Comparison of ENCODE assay signal across 14 mouse cellular contexts in the genomic region with DNA sequence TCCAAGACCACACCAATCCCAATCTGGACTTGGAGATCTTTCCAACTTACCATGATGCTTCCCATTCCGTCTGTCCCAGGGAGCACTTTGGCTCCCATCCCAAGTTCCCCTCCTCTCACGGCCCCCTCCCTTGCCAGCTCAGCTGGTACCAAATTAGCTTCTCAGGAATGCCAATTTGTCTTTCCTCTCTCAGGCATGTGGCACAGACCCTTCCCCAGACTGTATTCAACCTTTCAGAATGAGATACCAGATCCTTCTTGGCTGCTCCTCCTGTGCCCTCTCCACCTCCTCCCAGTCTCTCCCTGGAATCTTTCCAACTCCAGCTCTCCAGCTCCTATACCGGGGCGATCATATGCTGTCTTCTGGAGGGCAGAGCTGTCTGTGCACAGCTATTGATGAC.
DNase-seq lines count a peak whose midpoint lies in the region; ATAC-seq and TF ChIP-seq lines count a peak whose summit lies in the region.
"Had no signal": no experiment of that assay in that cellular context is flagged by ENCODE, and none has a peak within 500 bp of the region (broad histone marks: within the 10 kb centered on the region; RNA-seq: fewer than 3 reads in every experiment).

No protein-coding gene starts in this region.

- no peaks in the 10 kb centered on the region for H3K9me3 ChIP-seq in heart, embryonic 15.5 days (replicated peaks)
- no peaks in the 10 kb centered on the region for H3K9me3 ChIP-seq in midbrain, postnatal 0 days (ENCODE audit: low read length)
- no peaks in the 10 kb centered on the region for H3K9me3 ChIP-seq in midbrain, embryonic 15.5 days
- H3K9me3 ChIP-seq in hindbrain, postnatal 0 days (ENCODE audit: low read length) = no peaks in the 10 kb centered on the region
- H3K9me3 ChIP-seq: midbrain, embryonic 13.5 days; stomach, embryonic 15.5 days had no signal

- TF ChIP-seq POLR2A in cerebellum, adult 2 months (IDR thresholded peaks at IDR 0.05; ENCODE audit: borderline replicate concordance, insufficient read depth, low read length) = no peak

- no peaks in the 10 kb centered on the region for H3K36me3 ChIP-seq in heart, embryonic 15.5 days
- no peaks in the 10 kb centered on the region for H3K36me3 ChIP-seq in midbrain, postnatal 0 days (ENCODE audit: insufficient read depth, low read length)
- H3K36me3 ChIP-seq in midbrain, embryonic 15.5 days (replicated peaks) = no peaks in the 10 kb centered on the region
- H3K36me3 ChIP-seq in hindbrain, postnatal 0 days (ENCODE audit: insufficient read depth, low read length) = no peaks in the 10 kb centered on the region
- H3K36me3 ChIP-seq: midbrain, embryonic 13.5 days; stomach, embryonic 15.5 days had no signal

- 19% methylated on average over 4 of the region's 4 CpGs for WGBS in heart, embryonic 15.5 days
- 55% methylated on average over 4 of the region's 4 CpGs for WGBS in midbrain, postnatal 0 days
- 57% methylated on average over 4 of the region's 4 CpGs for WGBS in midbrain, embryonic 15.5 days
- 5% methylated on average over 4 of the region's 4 CpGs for WGBS in cerebellum, adult 2 months
- 27% methylated on average over 4 of the region's 4 CpGs for WGBS in hindbrain, postnatal 0 days

- 0 out of 2 replicates have a peak overlapping the region, but pooled peaks have one; percentile 45 for H3K27ac ChIP-seq in heart, embryonic 15.5 days
- H3K27ac ChIP-seq in midbrain, postnatal 0 days (ENCODE audit: low read depth, low read length) = no peak overlapping the region
- no peak overlapping the region for H3K27ac ChIP-seq in midbrain, embryonic 15.5 days
- H3K27ac ChIP-seq in cerebellum, adult 2 months (ENCODE audit: insufficient read depth, low read length) = peak overlapping the region; percentile 51
- H3K27ac ChIP-seq in hindbrain, postnatal 0 days = no peak overlapping the region
- H3K27ac ChIP-seq: liver, embryonic 14.5 days; midbrain, embryonic 13.5 days; stomach, embryonic 15.5 days had no signal

- ATAC-seq in heart, embryonic 15.5 days (replicated peaks; ENCODE audit: insufficient number of reproducible peaks, insufficient read depth, low FRiP score, low read depth) = no peak
- ATAC-seq in midbrain, postnatal 0 days (ENCODE audit: low FRiP score) = no peak
- no peak for ATAC-seq in midbrain, embryonic 15.5 days (replicated peaks)
- peak; percentile 45; the same call in 1 of the 2 replicates for ATAC-seq in hindbrain, postnatal 0 days
- ATAC-seq: midbrain, embryonic 13.5 days had no signal

- TF ChIP-seq CTCF in midbrain, postnatal 0 days (IDR thresholded peaks at IDR 0.05) = no peak
- no peak for TF ChIP-seq CTCF in cerebellum, adult 2 months (IDR thresholded peaks at IDR 0.05; ENCODE audit: borderline replicate concordance, insufficient read depth, low read depth, low read length)
- TF ChIP-seq CTCF in hindbrain, postnatal 0 days (IDR thresholded peaks at IDR 0.05; ENCODE audit: low read depth) = no peak

- no peak for DNase-seq in heart, adult 9 months (ENCODE audit: low spot score in 2 of 2)
- peak; percentile 59 for DNase-seq in midbrain, postnatal 0 days (ENCODE audit: low spot score)
- DNase-seq in cerebellum, adult 2 months = peak; percentile 75 to 80
- peak; percentile 50 for DNase-seq in hindbrain, postnatal 0 days (ENCODE audit: low spot score)
- DNase-seq in spleen, postnatal 14 days (ENCODE audit: low spot score in 2 of 2) = no peak
- DNase-seq in lung, adult 18-20 months = no peak
- DNase-seq: kidney, adult 2 months; lung, postnatal 36 days; thymus, postnatal 25 days had no signal

- H3K4me3 ChIP-seq in heart, embryonic 15.5 days = no peak overlapping the region
- no peak overlapping the region for H3K4me3 ChIP-seq in midbrain, postnatal 0 days (ENCODE audit: low read depth, low read length)
- H3K4me3 ChIP-seq in midbrain, embryonic 15.5 days = no peak overlapping the region
- no peak overlapping the region for H3K4me3 ChIP-seq in cerebellum, adult 2 months (replicated peaks; ENCODE audit: insufficient read depth, low read depth, low read length)
- no peak overlapping the region for H3K4me3 ChIP-seq in hindbrain, postnatal 0 days (ENCODE audit: low read length)
- H3K4me3 ChIP-seq: midbrain, embryonic 13.5 days; stomach, embryonic 15.5 days had no signal

- H3K4me2 ChIP-seq in heart, embryonic 15.5 days = 0 out of 2 replicates have a peak overlapping the region, but pooled peaks have one; percentile 13
- no peak overlapping the region for H3K4me2 ChIP-seq in midbrain, postnatal 0 days (ENCODE audit: low read depth, low read length, poor library complexity, severe bottlenecking)
- H3K4me2 ChIP-seq in midbrain, embryonic 15.5 days = no peak overlapping the region
- no peak overlapping the region for H3K4me2 ChIP-seq in hindbrain, postnatal 0 days (ENCODE audit: low read depth, low read length)
- H3K4me2 ChIP-seq: midbrain, embryonic 13.5 days; stomach, embryonic 15.5 days had no signal

- H3K4me1 ChIP-seq in heart, embryonic 15.5 days (replicated peaks) = peaks cover 24% of the 10 kb centered on the region
- peaks cover 6% of the 10 kb centered on the region; the same call in 1 of the 2 replicates for H3K4me1 ChIP-seq in midbrain, postnatal 0 days (ENCODE audit: insufficient read depth, low read length)
- peaks cover 22% of the 10 kb centered on the region; the same call in 1 of the 2 replicates for H3K4me1 ChIP-seq in midbrain, embryonic 15.5 days
- H3K4me1 ChIP-seq in cerebellum, adult 2 months (ENCODE audit: control insufficient read depth, insufficient read depth, low read length) = peaks cover 37% of the 10 kb centered on the region
- H3K4me1 ChIP-seq in hindbrain, postnatal 0 days (ENCODE audit: insufficient read depth, low read length) = peaks cover 5% of the 10 kb centered on the region; the same call in 1 of the 2 replicates
- H3K4me1 ChIP-seq: stomach, embryonic 15.5 days had no signal

- H3K27me3 ChIP-seq in heart, embryonic 15.5 days = no peaks in the 10 kb centered on the region; the same call in 1 of the 2 replicates
- H3K27me3 ChIP-seq in midbrain, postnatal 0 days (ENCODE audit: insufficient read depth, low read length) = no peaks in the 10 kb centered on the region
- no peaks in the 10 kb centered on the region for H3K27me3 ChIP-seq in midbrain, embryonic 15.5 days (replicated peaks)
- H3K27me3 ChIP-seq in cerebellum, adult 2 months (ENCODE audit: control insufficient read depth, insufficient read depth, low read length) = no peaks in the 10 kb centered on the region
- no peaks in the 10 kb centered on the region for H3K27me3 ChIP-seq in hindbrain, postnatal 0 days (ENCODE audit: insufficient read depth, low read length)
- H3K27me3 ChIP-seq: stomach, embryonic 15.5 days had no signal

- no peak overlapping the region for H3K9ac ChIP-seq in heart, embryonic 15.5 days
- H3K9ac ChIP-seq in midbrain, postnatal 0 days (replicated peaks; ENCODE audit: low read length, poor library complexity, severe bottlenecking) = no peak overlapping the region
- no peak overlapping the region for H3K9ac ChIP-seq in midbrain, embryonic 15.5 days
- no peak overlapping the region for H3K9ac ChIP-seq in hindbrain, postnatal 0 days (replicated peaks; ENCODE audit: low read length)
- H3K9ac ChIP-seq: liver, embryonic 14.5 days; midbrain, embryonic 13.5 days; stomach, embryonic 15.5 days had no signal

Comparison
In these comparisons a context has a peak if more than half of its experiments do, and no peak if none do; other contexts are left out.
1. H3K27ac ChIP-seq: peak in heart, embryonic 15.5 days (single experiment) and cerebellum, adult 2 months (single experiment); none in midbrain, postnatal 0 days (single experiment), midbrain, embryonic 15.5 days (single experiment) and hindbrain, postnatal 0 days (single experiment).
2. DNase-seq: peak in midbrain, postnatal 0 days (single experiment), cerebellum, adult 2 months (2 of 2) and hindbrain, postnatal 0 days (single experiment); none in heart, adult 9 months (0 of 2), spleen, postnatal 14 days (0 of 2) and lung, adult 18-20 months (0 of 2).